Mouse (Mus musculus): ENCODE measurements around the gene Rab19.
A peak's percentile ranks its signal among the peaks of the same experiment; 100 is the strongest.

DNA sequence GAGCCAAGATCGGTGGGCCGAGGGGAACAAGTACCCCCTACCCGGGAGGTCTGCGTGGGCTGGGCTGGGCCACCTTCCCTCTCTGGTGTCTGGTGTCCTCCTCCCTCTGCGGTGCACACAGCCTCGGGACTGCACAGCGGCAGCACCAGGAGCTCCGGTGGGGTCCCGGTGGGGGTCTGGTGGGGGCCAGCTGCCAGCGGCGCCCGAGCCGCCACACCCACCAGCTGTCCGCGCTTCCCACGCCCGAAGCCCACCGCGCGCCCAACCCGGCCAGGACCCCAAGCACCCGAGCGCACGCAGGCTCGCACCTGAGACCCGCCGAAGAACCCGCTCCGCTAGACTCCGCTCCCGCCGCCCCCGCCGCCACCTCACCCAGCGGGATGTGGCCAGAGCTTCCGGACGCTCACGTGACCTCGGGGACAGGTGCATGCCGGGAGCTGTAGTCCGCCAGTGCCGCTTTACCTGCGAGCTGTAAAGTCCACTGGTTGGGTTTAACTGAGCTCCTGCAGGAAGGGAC is 3.6 kb upstream of the Rab19 start, which contains the start of gene Slc37a3:
- TF ChIP-seq EP300 (IDR thresholded peaks at IDR 0.05; ENCODE audit: low read depth in 1 of 2, low read length in 2 of 2), result no peak
- TF ChIP-seq POLR2A (IDR thresholded peaks at IDR 0.05; ENCODE audit: control insufficient read depth in 1 of 2, insufficient read depth in 1 of 2, low read depth in 1 of 2, low read length in 2 of 2, poor library complexity in 1 of 2), result peak; percentile 60 to 91; a peak in 3 of 4 replicates
- TF ChIP-seq ETS1 (IDR thresholded peaks at IDR 0.05; ENCODE audit: low read depth, low read length), result no peak; the same call in 1 of the 2 replicates
- TF ChIP-seq USF1 (IDR thresholded peaks at IDR 0.05; ENCODE audit: low read depth, low read length), result peak; percentile 100
- no peak for TF ChIP-seq E2F4 (IDR thresholded peaks at IDR 0.05; ENCODE audit: borderline replicate concordance, low read depth, low read length)
- no peak for TF ChIP-seq MEF2A (IDR thresholded peaks at IDR 0.05; ENCODE audit: extremely low read depth, insufficient replicate concordance, low read depth, low read length, poor library complexity, severe bottlenecking)
- TF ChIP-seq CTCF (IDR thresholded peaks at IDR 0.05 in 2 of 3, conservative IDR thresholded peaks at IDR 0.05 in 1 of 3; ENCODE audit: control insufficient read depth in 1 of 3, insufficient read depth in 1 of 3, low read depth in 2 of 3, low read length in 3 of 3, poor library complexity in 1 of 3, severe bottlenecking in 1 of 3), result no peak

Measured in MEL (cell line).